Mouse (Mus musculus): Measurements from ENCODE around the gene Gabra5.

- TF ChIP-seq POLR2A (IDR thresholded peaks at IDR 0.05; ENCODE audit: low read depth, low read length) (no peak), CTCF (IDR thresholded peaks at IDR 0.05; ENCODE audit: extremely low read depth, insufficient read depth, insufficient read length, insufficient replicate concordance) (no peak)
These were observed 23.0 kb downstream of the Gabra5 start for GRCm38 (mm10) chr7:57486907-57487306.
